Mouse (Mus musculus) limb, embryonic 10.5 days (tissue): ENCODE measurements at regions not wholly inside any gene's neighbourhood (a gene's known extent, or its start where the extent isn't known, plus 50 kb on each side); places are given as distances from the start of the nearest gene placed in this dataset.

Source experiments
- DNase-seq: peaks from one replicate; pipeline ENCODE4 v3.0.0-alpha.2; 2017; ENCODE audit warnings: low spot score
- H3K27ac ChIP-seq: fragments of 300-500 bp; sonication (generic); 2 replicates; pipeline ENCODE4 v1.5.1; 2016; ENCODE audit warnings: mild to moderate bottlenecking
- H3K27me3 ChIP-seq: fragments of 300-500 bp; sonication (generic); 2 replicates; pipeline ENCODE4 v1.6.1; 2016; ENCODE audit warnings: low read depth, mild to moderate bottlenecking; ENCODE audit not compliant: poor library complexity, severe bottlenecking
- H3K36me3 ChIP-seq: fragments of 300-500 bp; sonication (generic); 2 replicates; pipeline ENCODE4 v1.6.1; 2016; ENCODE audit warnings: mild to moderate bottlenecking, moderate library complexity
- H3K4me1 ChIP-seq: fragments of 300-500 bp; sonication (generic); 2 replicates; pipeline ENCODE4 v1.6.1; 2016
- H3K4me3 ChIP-seq: fragments of 300-500 bp; sonication (generic); 2 replicates; pipeline ENCODE4 v1.5.1; 2016; ENCODE audit warnings: mild to moderate bottlenecking, moderate library complexity
- H3K9me3 ChIP-seq: fragments of 300-500 bp; sonication (generic); replicated peaks from 2 replicates; pipeline ENCODE4 v1.6.1; 2016; ENCODE audit warnings: mild to moderate bottlenecking
- WGBS: fragments of 180-500 bp; shearing (Covaris S2); methylation state at CpG from one replicate; pipeline ENCODE4 v1.1.7; 2016; 5-methylcytosine and 5-hydroxymethylcytosine counted together

- Histone ChIP-seq H3K9me3 (no peaks in the 10 kb centered on the region), H3K27ac (peak overlapping the region; percentile 82), H3K4me1 (peaks cover 26% of the 10 kb centered on the region), H3K4me3 (peak overlapping the region; percentile 11; the same call in 1 of the 2 replicates), H3K27me3 (peaks cover 48% of the 10 kb centered on the region), H3K36me3 (no peaks in the 10 kb centered on the region)
- peak; percentile 68 for DNase-seq
- WGBS, result 26% methylated on average over 8 of the region's 8 CpGs
Observed at GRCm38 (mm10) chr4:100616161-100616915, 137.7 kb downstream of the Ube2u start.

- H3K27me3 ChIP-seq, result peaks cover 53% of the 10 kb centered on the region
- H3K9me3 ChIP-seq, result no peaks in the 10 kb centered on the region
- H3K4me3 ChIP-seq, result no peak overlapping the region
- H3K4me1 ChIP-seq, result peaks cover 26% of the 10 kb centered on the region
- WGBS, result 41% methylated on average over 11 of the region's 11 CpGs
- no peaks in the 10 kb centered on the region for H3K36me3 ChIP-seq
- peak; percentile 42 for DNase-seq
- peak overlapping the region; percentile 82 for H3K27ac ChIP-seq
Observed at GRCm38 (mm10) chr4:100616916-100617488, 138.4 kb downstream of the Ube2u start.

GRCm38 (mm10) chr4:100624656-100625055 is 146.0 kb downstream of the Ube2u start:
- WGBS, result 87% methylated on average over 4 of the region's 5 CpGs
- no peak overlapping the region for H3K4me3 ChIP-seq

GRCm38 (mm10) chr4:100626551-100626950 is 147.9 kb downstream of the Ube2u start:
- H3K27me3 ChIP-seq, result peaks cover 17% of the 10 kb centered on the region
- no peak overlapping the region for H3K27ac ChIP-seq
- no peak for DNase-seq
- peaks cover 13% of the 10 kb centered on the region; the same call in 1 of the 2 replicates for H3K4me1 ChIP-seq
- WGBS, result 81% methylated on average over 4 of the region's 4 CpGs
- no peaks in the 10 kb centered on the region for H3K36me3 ChIP-seq
- no peak overlapping the region for H3K4me3 ChIP-seq
- no peaks in the 10 kb centered on the region for H3K9me3 ChIP-seq

More at GRCm38 (mm10) chr4:100624656-100625055, 146.0 kb downstream of the Ube2u start:
- no peak for DNase-seq
- Histone ChIP-seq H3K9me3 (no peaks in the 10 kb centered on the region), H3K36me3 (no peaks in the 10 kb centered on the region), H3K4me1 (peaks cover 13% of the 10 kb centered on the region; the same call in 1 of the 2 replicates), H3K27me3 (peaks cover 36% of the 10 kb centered on the region), H3K27ac (no peak overlapping the region)

- Histone ChIP-seq H3K27ac (no peak overlapping the region), H3K9me3 (no peaks in the 10 kb centered on the region), H3K4me3 (no peak overlapping the region), H3K27me3 (no peaks in the 10 kb centered on the region; the same call in 1 of the 2 replicates), H3K4me1 (no peaks in the 10 kb centered on the region), H3K36me3 (no peaks in the 10 kb centered on the region)
- DNase-seq, result no peak
- WGBS, result 67% methylated on average over 2 of the region's 2 CpGs
Observed at GRCm38 (mm10) chr4:100634388-100634787, 142.1 kb upstream of the Cachd1 start.

- Histone ChIP-seq H3K27me3 (peaks cover 2% of the 10 kb centered on the region; the same call in 1 of the 2 replicates), H3K9me3 (no peaks in the 10 kb centered on the region), H3K4me1 (no peaks in the 10 kb centered on the region), H3K36me3 (no peaks in the 10 kb centered on the region), H3K4me3 (no peak overlapping the region), H3K27ac (no peak overlapping the region)
- 83% methylated on average over 2 of the region's 2 CpGs for WGBS
- no peak for DNase-seq
Observed at GRCm38 (mm10) chr4:100637597-100637996, 138.9 kb upstream of the Cachd1 start.

GRCm38 (mm10) chr4:100661154-100661553 is 115.3 kb upstream of the Cachd1 start:
- no peak for DNase-seq
- 89% methylated on average over 1 of the region's 1 CpGs for WGBS
- peaks cover 6% of the 10 kb centered on the region for H3K4me1 ChIP-seq
- H3K27me3 ChIP-seq, result no peaks in the 10 kb centered on the region
- H3K36me3 ChIP-seq, result no peaks in the 10 kb centered on the region
- no peak overlapping the region for H3K4me3 ChIP-seq
- H3K9me3 ChIP-seq, result no peaks in the 10 kb centered on the region
- no peak overlapping the region for H3K27ac ChIP-seq

- Histone ChIP-seq H3K9me3 (no peaks in the 10 kb centered on the region), H3K27ac (no peak overlapping the region), H3K36me3 (no peaks in the 10 kb centered on the region), H3K4me3 (no peak overlapping the region), H3K4me1 (peaks cover 6% of the 10 kb centered on the region), H3K27me3 (no peaks in the 10 kb centered on the region)
- DNase-seq, result no peak
- WGBS, result 40% methylated on average over 5 of the region's 5 CpGs
Observed at GRCm38 (mm10) chr4:100664619-100665264, 111.7 kb upstream of the Cachd1 start.

- Histone ChIP-seq H3K36me3 (no peaks in the 10 kb centered on the region), H3K27me3 (no peaks in the 10 kb centered on the region), H3K27ac (no peak overlapping the region), H3K9me3 (no peaks in the 10 kb centered on the region), H3K4me1 (peaks cover 19% of the 10 kb centered on the region; the same call in 1 of the 2 replicates), H3K4me3 (no peak overlapping the region)
- DNase-seq, result no peak
- 70% methylated on average over 5 of the region's 5 CpGs for WGBS
Observed at GRCm38 (mm10) chr4:100670553-100670952, 105.9 kb upstream of the Cachd1 start.

GRCm38 (mm10) chr4:100674916-100675315 is 101.6 kb upstream of the Cachd1 start:
- H3K4me3 ChIP-seq, result no peak overlapping the region
- DNase-seq, result no peak
- H3K27me3 ChIP-seq, result no peaks in the 10 kb centered on the region
- H3K9me3 ChIP-seq, result no peaks in the 10 kb centered on the region
- H3K36me3 ChIP-seq, result no peaks in the 10 kb centered on the region
- peaks cover 19% of the 10 kb centered on the region; the same call in 1 of the 2 replicates for H3K4me1 ChIP-seq
- 57% methylated on average over 4 of the region's 4 CpGs for WGBS
- H3K27ac ChIP-seq, result no peak overlapping the region

GRCm38 (mm10) chr4:100683757-100684156 is 92.7 kb upstream of the Cachd1 start:
- no peak overlapping the region for H3K4me3 ChIP-seq
- WGBS, result 82% methylated on average over 7 of the region's 7 CpGs
- no peak for DNase-seq
- H3K27me3 ChIP-seq, result no peaks in the 10 kb centered on the region
- no peaks in the 10 kb centered on the region for H3K9me3 ChIP-seq
- no peaks in the 10 kb centered on the region for H3K4me1 ChIP-seq
- no peaks in the 10 kb centered on the region for H3K36me3 ChIP-seq
- no peak overlapping the region for H3K27ac ChIP-seq

GRCm38 (mm10) chr4:100700002-100700401 is 76.5 kb upstream of the Cachd1 start:
- Histone ChIP-seq H3K27ac (no peak overlapping the region), H3K36me3 (no peaks in the 10 kb centered on the region), H3K4me3 (no peak overlapping the region), H3K4me1 (no peaks in the 10 kb centered on the region), H3K27me3 (no peaks in the 10 kb centered on the region), H3K9me3 (no peaks in the 10 kb centered on the region)
- DNase-seq, result no peak
- WGBS, result 77% methylated on average over 5 of the region's 5 CpGs

- no peaks in the 10 kb centered on the region for H3K4me1 ChIP-seq
- no peak overlapping the region for H3K4me3 ChIP-seq
- H3K27me3 ChIP-seq, result no peaks in the 10 kb centered on the region
- no peaks in the 10 kb centered on the region for H3K36me3 ChIP-seq
- WGBS, result 78% methylated on average over 5 of the region's 5 CpGs
- no peaks in the 10 kb centered on the region for H3K9me3 ChIP-seq
- no peak overlapping the region for H3K27ac ChIP-seq
- DNase-seq, result no peak
Observed at GRCm38 (mm10) chr4:100700418-100700817, 76.1 kb upstream of the Cachd1 start.
